Mouse (Mus musculus) lung, postnatal 0 days (tissue): ENCODE measurements at regions not wholly inside any gene's neighbourhood (a gene's known extent, or its start where the extent isn't known, plus 50 kb on each side); places are given as distances from the start of the nearest gene placed in this dataset.

Experiments used
- CTCF ChIP-seq: IDR thresholded peaks from 2 replicates; pipeline ENCODE4 v1.5.1; 2016; ENCODE audit warnings: antibody characterized with exemption, mild to moderate bottlenecking
- EP300 ChIP-seq: IDR thresholded peaks from 2 replicates; pipeline ENCODE4 v1.6.1; 2016; ENCODE audit warnings: antibody characterized with exemption, mild to moderate bottlenecking, control low read depth

DNA sequence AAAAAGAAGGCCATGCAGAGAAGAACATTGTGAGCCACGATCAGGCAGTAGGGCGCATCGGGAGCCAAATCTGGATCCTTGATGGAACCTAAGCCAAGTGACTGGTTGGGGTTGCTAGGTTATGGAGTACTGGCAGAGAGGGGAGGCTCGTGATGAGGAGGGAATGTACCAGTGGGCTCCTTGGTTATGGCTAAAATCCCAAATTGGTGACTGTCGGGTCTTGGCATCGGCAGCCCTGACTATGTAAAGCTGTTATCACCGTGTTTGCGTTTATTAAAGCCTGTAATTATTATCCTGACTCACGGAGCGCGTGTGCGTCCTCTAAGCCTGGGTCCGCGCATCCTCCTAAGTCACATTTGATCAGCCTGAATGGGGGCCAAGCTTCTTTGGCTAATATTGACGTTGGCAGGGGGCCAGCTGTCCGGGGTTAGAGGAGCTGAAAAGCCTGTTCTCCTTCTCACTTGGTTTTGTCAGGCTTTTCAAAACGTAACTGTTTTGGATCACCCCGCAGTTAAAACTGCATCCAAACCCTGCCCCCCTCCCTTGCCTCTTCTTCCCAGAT, 388.9 kb upstream of the Dynlrb2 start:
- no peak for TF ChIP-seq CTCF
- no peak for TF ChIP-seq EP300
